Mouse (Mus musculus) CH12.LX (cell line): ENCODE measurements around the gene Drg1. TPM values are rescaled to one million over a fixed set of nuclear protein-coding genes. Genes with fewer than 3 reads are reported as not detected.

Source experiments
- DNase-seq: peaks from one replicate; pipeline ENCODE4 v3.0.0-alpha.2; 2013; ENCODE audit errors: extremely low read depth
- H3K27ac ChIP-seq: 2 replicates; pipeline ENCODE4 v1.5.1; 2012; ENCODE audit warnings: low read depth, mild to moderate bottlenecking, control low read depth, moderate library complexity; ENCODE audit not compliant: insufficient read depth
- H3K27me3 ChIP-seq: replicated peaks from 2 replicates; pipeline ENCODE3; 2012; ENCODE audit warnings: inconsistent platforms
- H3K36me3 ChIP-seq, 2 experiments: replicated peaks in 1 of 2; 2 replicates each; pipeline versions ENCODE3 to v1.6.1; 2012; ENCODE audit warnings: inconsistent platforms in 1 of 2, low read length in 1 of 2, mild to moderate bottlenecking in 1 of 2, mixed read lengths in 1 of 2, moderate library complexity in 1 of 2; ENCODE audit not compliant: control insufficient read depth in 1 of 2, insufficient read depth in 1 of 2
- H3K4me1 ChIP-seq, 2 experiments: 2 replicates each; pipeline ENCODE4 v1.6.1; 2012; ENCODE audit warnings: inconsistent platforms in 1 of 2, moderate library complexity in 1 of 2; ENCODE audit not compliant: insufficient read depth in 2 of 2, control insufficient read depth in 1 of 2
- H3K4me2 ChIP-seq: 2 replicates; pipeline ENCODE4 v1.6.1; 2012; ENCODE audit warnings: low read depth, mild to moderate bottlenecking, control low read depth; ENCODE audit not compliant: poor library complexity, insufficient read depth, severe bottlenecking
- H3K4me3 ChIP-seq, 3 experiments: fragments of 150-350 bp in 1 of 3; sonication (generic) in 1 of 3; replicated peaks in 1 of 3; 2 replicates each; pipeline versions ENCODE3 to v1.5.1; 2011 to 2012; ENCODE audit warnings: low read depth in 2 of 3, low read length in 2 of 3, mild to moderate bottlenecking in 2 of 3, moderate library complexity in 2 of 3, control low read depth in 1 of 3, improper control_type of control experiment in 1 of 3, inconsistent platforms in 1 of 3, mixed read lengths in 1 of 3; ENCODE audit not compliant: poor library complexity in 1 of 3
- H3K79me2 ChIP-seq: replicated peaks from 2 replicates; pipeline ENCODE4 v1.6.1; 2012; ENCODE audit warnings: mild to moderate bottlenecking, moderate library complexity; ENCODE audit not compliant: control insufficient read depth, poor library complexity, insufficient read depth, severe bottlenecking; ENCODE audit errors: extremely low read depth
- H3K9ac ChIP-seq: 2 replicates; pipeline ENCODE4 v1.6.1; 2012; ENCODE audit warnings: low read depth, mild to moderate bottlenecking, control low read depth, moderate library complexity; ENCODE audit not compliant: insufficient read depth
- H3K9me3 ChIP-seq: replicated peaks from 2 replicates; pipeline ENCODE3; 2012; ENCODE audit warnings: low read length, inconsistent platforms, mixed read lengths
- CHD2 ChIP-seq: IDR thresholded peaks from 2 replicates; pipeline ENCODE4 v1.6.1; 2011; ENCODE audit warnings: low read length, improper control_type of control experiment
- E2F4 ChIP-seq: IDR thresholded peaks from 2 replicates; pipeline ENCODE4 v1.6.1; 2011; ENCODE audit warnings: low read depth, low read length, improper control_type of control experiment; ENCODE audit not compliant: insufficient replicate concordance
- ELF1 ChIP-seq: IDR thresholded peaks from 2 replicates; pipeline ENCODE4 v1.6.1; 2014; ENCODE audit warnings: low read depth, mild to moderate bottlenecking, inconsistent platforms, low read length, improper control_type of control experiment
- EP300 ChIP-seq: IDR thresholded peaks from 2 replicates; pipeline ENCODE4 v1.6.1; 2011; ENCODE audit warnings: low read length, improper control_type of control experiment
- GABPA ChIP-seq: IDR thresholded peaks from 2 replicates; pipeline ENCODE4 v1.6.1; 2012; ENCODE audit warnings: low read depth, low read length, improper control_type of control experiment, inconsistent platforms; ENCODE audit not compliant: insufficient replicate concordance
- IRF4 ChIP-seq: IDR thresholded peaks from 2 replicates; pipeline ENCODE4 v1.6.1; 2014; ENCODE audit warnings: low read depth, mild to moderate bottlenecking, inconsistent platforms, low read length, improper control_type of control experiment
- JUN ChIP-seq: IDR thresholded peaks from 2 replicates; pipeline ENCODE4 v1.6.1; 2011; ENCODE audit warnings: low read depth, mild to moderate bottlenecking, low read length, improper control_type of control experiment, moderate library complexity; ENCODE audit not compliant: insufficient read depth
- JUND ChIP-seq: conservative IDR thresholded peaks from 2 replicates; pipeline ENCODE4 v1.6.1; 2011; ENCODE audit warnings: low read depth, low read length, improper control_type of control experiment
- KAT2A ChIP-seq: IDR thresholded peaks from 2 replicates; pipeline ENCODE4 v1.6.1; 2012; ENCODE audit warnings: low read length, improper control_type of control experiment, inconsistent platforms; ENCODE audit not compliant: insufficient replicate concordance
- MAFK ChIP-seq: IDR thresholded peaks from 2 replicates; pipeline ENCODE4 v1.6.1; 2011; ENCODE audit warnings: low read length, improper control_type of control experiment; ENCODE audit not compliant: insufficient replicate concordance
- MAX ChIP-seq: IDR thresholded peaks from 2 replicates; pipeline ENCODE4 v1.6.1; 2011; ENCODE audit warnings: low read length, improper control_type of control experiment
- MAZ ChIP-seq: IDR thresholded peaks from 2 replicates; pipeline ENCODE4 v1.6.1; 2012; ENCODE audit warnings: low read depth, mild to moderate bottlenecking, inconsistent platforms, low read length, improper control_type of control experiment, moderate library complexity
- MYC ChIP-seq: IDR thresholded peaks from 2 replicates; pipeline ENCODE4 v1.6.1; 2011; ENCODE audit warnings: low read depth, mild to moderate bottlenecking, improper control_type of control experiment, low read length
- NELFE ChIP-seq: IDR thresholded peaks from 2 replicates; pipeline ENCODE4 v1.6.1; 2011; ENCODE audit warnings: low read depth, low read length, improper control_type of control experiment
- NRF1 ChIP-seq: IDR thresholded peaks from 2 replicates; pipeline ENCODE4 v1.6.1; 2014; ENCODE audit warnings: low read depth, mild to moderate bottlenecking, inconsistent platforms, low read length, improper control_type of control experiment, moderate library complexity
- PAX5 ChIP-seq: IDR thresholded peaks from 2 replicates; pipeline ENCODE4 v1.6.1; 2012; ENCODE audit warnings: low read length, inconsistent platforms, mixed read lengths
- POLR2A ChIP-seq: IDR thresholded peaks from 2 replicates; pipeline ENCODE4 v1.6.1; 2011; ENCODE audit warnings: low read depth, mild to moderate bottlenecking, improper control_type of control experiment, low read length
- TBP ChIP-seq: conservative IDR thresholded peaks from 2 replicates; pipeline ENCODE4 v1.6.1; 2011; ENCODE audit warnings: low read depth, low read length, improper control_type of control experiment
- TCF12 ChIP-seq: IDR thresholded peaks from 2 replicates; pipeline ENCODE4 v1.6.1; 2014; ENCODE audit warnings: low read depth, mild to moderate bottlenecking, inconsistent platforms, low read length, improper control_type of control experiment
- USF1 ChIP-seq: IDR thresholded peaks from 2 replicates; pipeline ENCODE4 v1.6.1; 2014; ENCODE audit warnings: low read depth, mild to moderate bottlenecking, inconsistent platforms, low read length, improper control_type of control experiment
- USF2 ChIP-seq: conservative IDR thresholded peaks from 2 replicates; pipeline ENCODE4 v1.6.1; 2011; ENCODE audit warnings: low read depth, low read length, improper control_type of control experiment
- ZC3H11A ChIP-seq: IDR thresholded peaks from 2 replicates; pipeline ENCODE4 v1.6.1; 2012; ENCODE audit warnings: low read depth, mild to moderate bottlenecking, inconsistent platforms, low read length, improper control_type of control experiment
- ZKSCAN1 ChIP-seq: IDR thresholded peaks from 2 replicates; pipeline ENCODE4 v1.6.1; 2012; ENCODE audit warnings: low read depth, inconsistent platforms, low read length, improper control_type of control experiment, borderline replicate concordance
- ZNF384 ChIP-seq: IDR thresholded peaks from 2 replicates; pipeline ENCODE4 v1.6.1; 2012; ENCODE audit warnings: low read depth, low read length, improper control_type of control experiment, inconsistent platforms
- dilution Hi-C: fragments of 300-500 bp; cut with MboI; formaldehyde crosslinking; loops from 2 replicates; pipeline ENCODE4 v1.14.3; 2020; ENCODE audit warnings: low sequenced_read_pairs; ENCODE audit not compliant: extremely low pct_unique_long_range_greater_than_20kb, extremely low pct_ligation_motif_present
- in situ Hi-C: fragments of 300-500 bp; cut with MboI; formaldehyde crosslinking; loops from 3 replicates; pipeline ENCODE4 v1.14.3; 2019; ENCODE audit warnings: low sequenced_read_pairs, low pct_ligation_motif_present, low pct_unique_long_range_greater_than_20kb, mixed read lengths
- polyA plus RNA-seq: library from polyadenylated mRNA; unstranded; fragments of >175 nt; gene quantifications from 2 replicates; pipeline ENCODE4 v1.2.1, GENCODE M21; 2012; ENCODE audit warnings: low read depth; ENCODE audit not compliant: insufficient read length
- total RNA-seq, 2 experiments: library from RNA; depleted of rRNA; stranded (reverse); fragments of 300-350 nt in 1 of 2; fragments of >200 nt in 1 of 2; gene quantifications; 2 replicates each; pipeline ENCODE4 v1.2.3; 2012 to 2014

Gene Drg1
- total and polyA plus RNA-seq, 3 experiments: 158 to 480 (median 249) TPM

- dilution Hi-C loops (no loop called here), in situ Hi-C loops (no loop called here)
- no peak overlapping the region for H3K4me2 ChIP-seq
- peaks cover 12% of the 10 kb centered on the region; the same call in 1 of the 2 replicates for H3K79me2 ChIP-seq
- no peaks in the 10 kb centered on the region for H3K27me3 ChIP-seq
- no peak for DNase-seq
- TF ChIP-seq GABPA (no peak), NRF1 (no peak), POLR2A (peak; percentile 21; the same call in 1 of the 2 replicates)
- peaks cover 70 to 91% of the 10 kb centered on the region in 2 experiments for H3K36me3 ChIP-seq
- H3K9ac ChIP-seq: no peak overlapping the region
- H3K4me1 ChIP-seq: peaks cover 0 to 3% of the 10 kb centered on the region in 2 experiments; a peak in 1 of 4 replicates
- no peak overlapping the region for H3K27ac ChIP-seq
- no peak overlapping the region for H3K4me3 ChIP-seq
- H3K9me3 ChIP-seq: no peaks in the 10 kb centered on the region
Measured at GRCm38 (mm10) chr11:3235277-3235676, 30.9 kb downstream of the Drg1 start.

GRCm38 (mm10) chr11:3233704-3234103 lies 32.5 kb downstream of the Drg1 start:
- dilution Hi-C loops: no loop called here

GRCm38 (mm10) chr11:3232248-3232647 lies 34.0 kb downstream of the Drg1 start:
- no peaks in the 10 kb centered on the region for H3K27me3 ChIP-seq
- no peaks in the 10 kb centered on the region for H3K9me3 ChIP-seq
- H3K27ac ChIP-seq: no peak overlapping the region
- DNase-seq: no peak
- TF ChIP-seq PAX5 (no peak), USF1 (no peak), MYC (no peak), TBP (no peak), E2F4 (no peak), USF2 (no peak), TCF12 (no peak), MAZ (no peak), IRF4 (no peak), NELFE (no peak), MAFK (no peak), KAT2A (no peak), JUN (no peak), MAX (no peak), ZC3H11A (no peak), ELF1 (no peak), ZKSCAN1 (no peak), JUND (no peak), CHD2 (no peak), GABPA (no peak)
- no peak overlapping the region for H3K4me3 ChIP-seq
- peaks cover 66 to 86% of the 10 kb centered on the region in 2 experiments for H3K36me3 ChIP-seq
- peaks cover 15% of the 10 kb centered on the region; the same call in 1 of the 2 replicates for H3K79me2 ChIP-seq
- no peak overlapping the region for H3K9ac ChIP-seq
- H3K4me2 ChIP-seq: no peak overlapping the region
- dilution Hi-C loops: no loop called here
- in situ Hi-C loops: no loop called here
- H3K4me1 ChIP-seq: peaks cover 0 to 3% of the 10 kb centered on the region in 2 experiments; a peak in 1 of 4 replicates

More at GRCm38 (mm10) chr11:3233704-3234103, 32.5 kb downstream of the Drg1 start:
- Histone ChIP-seq H3K79me2 (peaks cover 12% of the 10 kb centered on the region; the same call in 1 of the 2 replicates), H3K4me2 (no peak overlapping the region), H3K27me3 (no peaks in the 10 kb centered on the region), H3K9me3 (no peaks in the 10 kb centered on the region), H3K27ac (no peak overlapping the region), H3K36me3 (peaks cover 72 to 92% of the 10 kb centered on the region in 2 experiments), H3K4me1 (peaks cover 0 to 3% of the 10 kb centered on the region in 2 experiments; a peak in 1 of 4 replicates), H3K9ac (no peak overlapping the region), H3K4me3 (no peak overlapping the region)
- in situ Hi-C loops: no loop called here
- DNase-seq: no peak
- peak; percentile 57 for TF ChIP-seq ZNF384
- TF ChIP-seq EP300: no peak
- no peak for TF ChIP-seq CHD2
